ENCODE assay signal across 8 mouse cellular contexts in the genomic region with DNA sequence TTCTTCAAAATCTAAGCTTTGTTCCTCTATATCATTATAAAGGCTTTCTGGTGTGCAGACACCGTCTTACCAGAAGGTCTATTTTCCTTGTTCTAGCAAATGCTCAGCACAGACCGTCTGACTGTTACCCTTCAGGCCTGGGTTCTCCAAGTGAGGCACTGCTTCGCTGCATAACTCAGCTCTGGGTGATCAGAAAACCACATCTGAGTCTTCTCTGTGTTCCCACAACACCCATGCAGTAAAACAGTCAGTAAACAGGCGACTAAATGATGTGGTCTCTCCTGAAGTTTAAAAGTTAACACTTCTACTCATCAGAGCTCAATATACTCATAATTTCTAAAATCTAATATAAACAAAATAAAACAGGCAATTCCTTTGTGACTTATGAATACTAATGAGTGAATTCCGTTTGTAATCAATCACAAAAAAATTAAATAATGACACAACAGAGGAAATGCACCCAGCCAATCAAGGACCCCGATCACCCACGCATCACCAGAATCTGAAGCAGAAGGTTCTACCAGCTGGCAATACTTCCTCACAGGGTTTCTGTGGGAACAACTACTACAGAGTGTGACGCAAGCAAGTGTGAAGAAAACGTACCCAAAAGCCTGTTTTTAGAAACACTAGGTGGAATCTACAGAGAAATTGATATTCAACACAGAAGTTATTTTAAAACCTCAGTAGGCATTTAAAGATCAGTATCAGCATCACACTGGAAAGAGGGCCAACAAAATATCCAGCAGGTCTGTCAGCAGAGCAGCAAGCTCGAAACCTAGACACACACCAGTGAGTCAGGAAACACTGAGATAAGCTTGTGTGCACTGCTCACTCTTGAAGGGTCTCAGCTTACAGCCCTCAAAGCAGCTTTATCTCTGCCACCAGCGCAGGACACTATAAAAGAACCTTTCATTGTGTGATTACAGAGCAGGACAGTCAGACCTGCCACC. TPM values are rescaled to one million over a fixed set of nuclear protein-coding genes. Genes with fewer than 3 reads are reported as not detected.
DNase-seq lines count a peak whose midpoint lies in the region; ATAC-seq and TF ChIP-seq lines count a peak whose summit lies in the region.

No protein-coding gene starts in this region.

- no peaks in the 10 kb centered on the region for H3K27me3 ChIP-seq in heart, embryonic 12.5 days (replicated peaks)
- H3K27me3 ChIP-seq in heart, postnatal 0 days (ENCODE audit: control insufficient read depth, insufficient read depth, low read length) = no peaks in the 10 kb centered on the region
- H3K27me3 ChIP-seq in liver, embryonic 12.5 days (replicated peaks) = no peaks in the 10 kb centered on the region
- H3K27me3 ChIP-seq in stomach, embryonic 16.5 days (ENCODE audit: control insufficient read depth, insufficient read depth, low read length) = no peaks in the 10 kb centered on the region

- no peak for TF ChIP-seq CTCF in heart, postnatal 0 days (IDR thresholded peaks at IDR 0.05; ENCODE audit: low read depth)

- peak; percentile 73 for ATAC-seq in heart, embryonic 12.5 days (ENCODE audit: insufficient number of reproducible peaks, low FRiP score)
- ATAC-seq in heart, postnatal 0 days (ENCODE audit: insufficient read depth, low read depth) = no peak
- ATAC-seq in liver, embryonic 12.5 days = peak; percentile 90
- ATAC-seq in stomach, embryonic 16.5 days (ENCODE audit: insufficient read depth, low FRiP score) = peak; percentile 63; the same call in 1 of the 2 replicates

- no peak for TF ChIP-seq EP300 in heart, postnatal 0 days (IDR thresholded peaks at IDR 0.05; ENCODE audit: low read depth)

- no peaks in the 10 kb centered on the region; the same call in 1 of the 2 replicates for H3K9me3 ChIP-seq in heart, embryonic 12.5 days (replicated peaks)
- H3K9me3 ChIP-seq in heart, postnatal 0 days (replicated peaks; ENCODE audit: control insufficient read depth, low read length) = no peaks in the 10 kb centered on the region
- H3K9me3 ChIP-seq in liver, embryonic 12.5 days (replicated peaks) = no peaks in the 10 kb centered on the region
- no peaks in the 10 kb centered on the region for H3K9me3 ChIP-seq in stomach, embryonic 16.5 days (replicated peaks; ENCODE audit: control insufficient read depth, low read length)

- WGBS in heart, embryonic 12.5 days = 40% methylated on average over 11 of the region's 11 CpGs
- 50% methylated on average over 11 of the region's 11 CpGs for WGBS in heart, postnatal 0 days
- 48% methylated on average over 11 of the region's 11 CpGs for WGBS in liver, embryonic 12.5 days (ENCODE audit: insufficient replicate concordance)
- 45% methylated on average over 11 of the region's 11 CpGs for WGBS in stomach, embryonic 16.5 days

- peak overlapping the region; percentile 86 for H3K27ac ChIP-seq in heart, embryonic 12.5 days (ENCODE audit: poor library complexity, severe bottlenecking)
- H3K27ac ChIP-seq in heart, postnatal 0 days (ENCODE audit: low read depth) = peak overlapping the region; percentile 47; the same call in 1 of the 2 replicates
- H3K27ac ChIP-seq in liver, embryonic 12.5 days = peak overlapping the region; percentile 30; the same call in 1 of the 2 replicates
- H3K27ac ChIP-seq in stomach, embryonic 16.5 days (ENCODE audit: low read length) = peak overlapping the region; percentile 76

- no peak overlapping the region for H3K4me3 ChIP-seq in heart, embryonic 12.5 days
- no peak overlapping the region for H3K4me3 ChIP-seq in heart, postnatal 0 days (ENCODE audit: low read depth, low read length)
- no peak overlapping the region for H3K4me3 ChIP-seq in liver, embryonic 12.5 days
- no peak overlapping the region for H3K4me3 ChIP-seq in stomach, embryonic 16.5 days (replicated peaks; ENCODE audit: low read length)

- no peak overlapping the region for H3K9ac ChIP-seq in heart, embryonic 12.5 days
- H3K9ac ChIP-seq in heart, postnatal 0 days (replicated peaks; ENCODE audit: low read depth, low read length) = no peak overlapping the region
- H3K9ac ChIP-seq in liver, embryonic 12.5 days = no peak overlapping the region
- peak overlapping the region; percentile 0; the same call in 1 of the 2 replicates for H3K9ac ChIP-seq in stomach, embryonic 16.5 days (ENCODE audit: low read length)

- peaks cover 23% of the 10 kb centered on the region for H3K36me3 ChIP-seq in heart, embryonic 12.5 days
- H3K36me3 ChIP-seq in heart, postnatal 0 days (replicated peaks; ENCODE audit: control insufficient read depth, insufficient read depth, low read length) = peaks cover 24% of the 10 kb centered on the region
- H3K36me3 ChIP-seq in liver, embryonic 12.5 days = peaks cover 63% of the 10 kb centered on the region
- 0 out of 2 replicates have a peak, but pooled peaks cover 2% of the 10 kb centered on the region for H3K36me3 ChIP-seq in stomach, embryonic 16.5 days (ENCODE audit: control insufficient read depth, insufficient read depth, low read length)

- H3K4me1 ChIP-seq in heart, embryonic 12.5 days (replicated peaks) = peaks cover 17% of the 10 kb centered on the region
- no peaks in the 10 kb centered on the region for H3K4me1 ChIP-seq in heart, postnatal 0 days (ENCODE audit: control insufficient read depth, insufficient read depth)
- H3K4me1 ChIP-seq in liver, embryonic 12.5 days = peaks cover 11% of the 10 kb centered on the region
- peaks cover 10% of the 10 kb centered on the region for H3K4me1 ChIP-seq in stomach, embryonic 16.5 days (ENCODE audit: control insufficient read depth, insufficient read depth, low read length)

- peak overlapping the region; percentile 34 for H3K4me2 ChIP-seq in heart, embryonic 12.5 days
- no peak overlapping the region; the same call in 1 of the 2 replicates for H3K4me2 ChIP-seq in heart, postnatal 0 days (ENCODE audit: low read depth, low read length)
- no peak overlapping the region for H3K4me2 ChIP-seq in liver, embryonic 12.5 days
- H3K4me2 ChIP-seq in stomach, embryonic 16.5 days (ENCODE audit: low read depth, low read length) = no peak overlapping the region

- DNase-seq in heart, postnatal 4 days = no peak
- DNase-seq in MEL-GATA-1-ER (ENCODE audit: extremely low read depth, low read depth) = peak; percentile 89
- DNase-seq in heart, postnatal 0 days (ENCODE audit: low spot score) = peak; percentile 38
- no peak for DNase-seq in ovary, postnatal 36 days (ENCODE audit: low spot score)
- DNase-seq in ovary, adult 18-20 months (ENCODE audit: low spot score) = no peak

RNA-seq across cellular contexts. Expression of a gene that starts 46.4 kb away (rescaled TPM):
- 6.4 and 7.8 TPM in 2 replicates for polyA plus RNA-seq in heart, embryonic 12.5 days (2016; fragmentation: Nextera tagmentation; extraction: Ambion mirVana)
- 10 to 100 TPM; 12.8 to 16.2 TPM for total RNA-seq in heart, postnatal 4 days (2021)
- total RNA-seq in heart, postnatal 0 days (2014; rRNA removed; ENCODE audit: low replicate concordance) = 12.6 and 20.3 TPM in 2 replicates
- polyA plus RNA-seq in heart, postnatal 0 days (2015; fragmentation: Nextera tagmentation; extraction: Ambion mirVana) = 2.3 and 2.4 TPM in 2 replicates
- 6.1 and 7.8 TPM in 2 replicates for polyA plus RNA-seq in liver, embryonic 12.5 days (2016; fragmentation: Nextera tagmentation; extraction: Ambion mirVana)
- 7.0 and 7.4 TPM in 2 replicates for polyA plus RNA-seq in stomach, embryonic 16.5 days (2015; fragmentation: Nextera tagmentation; extraction: Ambion mirVana)

Comparison
In these comparisons a context has a peak if more than half of its experiments do, and no peak if none do; other contexts are left out.
1. DNase-seq: peak in MEL-GATA-1-ER (single experiment) and heart, postnatal 0 days (single experiment); none in heart, postnatal 4 days (single experiment), ovary, postnatal 36 days (single experiment) and ovary, adult 18-20 months (single experiment).
2. H3K27ac ChIP-seq: peak in every context shown above with its lines; median percentile 86 in heart, embryonic 12.5 days; 76 in stomach, embryonic 16.5 days; 47 in heart, postnatal 0 days; 30 in liver, embryonic 12.5 days.